19 mouse cellular contexts compared by ENCODE assay signal in genomic region chr2:150656112-150656511, GRCm38 (mm10). TPM values are rescaled to one million over a fixed set of nuclear protein-coding genes. Genes with fewer than 3 reads are reported as not detected.
DNase-seq lines count a peak whose midpoint lies in the region; ATAC-seq and TF ChIP-seq lines count a peak whose summit lies in the region.
"Had no signal": no experiment of that assay in that cellular context is flagged by ENCODE, and none has a peak within 500 bp of the region (broad histone marks: within the 10 kb centered on the region; RNA-seq: fewer than 3 reads in every experiment).

No protein-coding gene starts in this region.

- intact Hi-C loops in gastrocnemius, adult 2 months (cut with DNase I): no loop called here

- no peak for TF ChIP-seq CTCF in gastrocnemius, adult 2 months (IDR thresholded peaks at IDR 0.05)

- ATAC-seq in granulocyte monocyte progenitor cell, adult 5-6 weeks (replicated peaks; ENCODE audit: poor library complexity, severe bottlenecking): peak; percentile 58
- peak; percentile 38 for ATAC-seq in megakaryocyte progenitor cell, adult 5-6 weeks (replicated peaks; ENCODE audit: poor library complexity)

- H3K4me3 ChIP-seq in gastrocnemius, adult 2 months: no peak overlapping the region
- H3K4me3 ChIP-seq: layer of hippocampus, adult 2 months; left cerebral cortex, adult 2 months; megakaryocyte, embryonic 14.5 days; neural tube, embryonic 12.5 days had no signal

- H3K27ac ChIP-seq in gastrocnemius, adult 2 months: peak overlapping the region; percentile 24; the same call in 1 of the 2 replicates
- H3K27ac ChIP-seq: layer of hippocampus, adult 2 months; left cerebral cortex, adult 2 months; stomach, postnatal 0 days had no signal

- DNase-seq in gastrocnemius, adult 2 months: no peak
- DNase-seq in gastrocnemius, postnatal 10 days: no peak
- DNase-seq in A20 (ENCODE audit: low read depth, low spot score) (peak; percentile 32), adipocyte (ENCODE audit: low spot score) (no peak)
- DNase-seq in thymus, postnatal 25 days: no peak
- DNase-seq in kidney, adult 8-10 months: no peak
- DNase-seq: B cell, adult 2 months; cerebellum, postnatal 25 days; heart, postnatal 14 days; thymus, postnatal 4 days had no signal

RNA-seq across cellular contexts. Expression of gene Acss1, which starts 12.2 kb away (rescaled TPM):
- total RNA-seq in gastrocnemius, adult 2 months (2021): 10 to 100 TPM; 12.9 to 38.7 TPM
- 10 to 100 TPM; 18.0 to 22.1 TPM for total RNA-seq in gastrocnemius, postnatal 10 days (2021)
- total RNA-seq in granulocyte monocyte progenitor cell, adult 5-6 weeks (2014; fragmentation: Nextera tagmentation): 13.1 and 14.5 TPM in 2 replicates
- total RNA-seq in granulocyte monocyte progenitor cell, adult 5-6 weeks (2017): 8.1 and 12.2 TPM in 2 replicates
- total RNA-seq in megakaryocyte progenitor cell, adult 5-6 weeks (2015): 9.7 and 18.1 TPM in 2 replicates
- total RNA-seq in megakaryocyte progenitor cell, adult 5-6 weeks (2017): 15.4 and 20.7 TPM in 2 replicates

RNA-seq across cellular contexts. Expression of gene Vsx1, which starts 33.0 kb away (rescaled TPM):
- not detected for total RNA-seq in gastrocnemius, adult 2 months (2021)
- total RNA-seq in gastrocnemius, postnatal 10 days (2021): not detected
- total RNA-seq in granulocyte monocyte progenitor cell, adult 5-6 weeks (2014; fragmentation: Nextera tagmentation): not detected in 2 replicates
- not detected in 2 replicates for total RNA-seq in granulocyte monocyte progenitor cell, adult 5-6 weeks (2017)
- total RNA-seq in megakaryocyte progenitor cell, adult 5-6 weeks (2015): not detected in 2 replicates
- not detected in 2 replicates for total RNA-seq in megakaryocyte progenitor cell, adult 5-6 weeks (2017)
- total RNA-seq: adrenal gland, adult 18-20 months; gastrocnemius, adult 18-20 months; heart, postnatal 14 days had no signal

RNA-seq across cellular contexts. Expression of gene Apmap, which starts 47.7 kb away (rescaled TPM):
- 10 to 100 TPM; 16.8 to 21.4 TPM for total RNA-seq in gastrocnemius, adult 2 months (2021)
- total RNA-seq in gastrocnemius, postnatal 10 days (2021): 10 to 100 TPM; 21.1 to 23.0 TPM
- total RNA-seq in granulocyte monocyte progenitor cell, adult 5-6 weeks (2014; fragmentation: Nextera tagmentation): 27.2 and 31.8 TPM in 2 replicates
- 79.5 and 89.3 TPM in 2 replicates for total RNA-seq in granulocyte monocyte progenitor cell, adult 5-6 weeks (2017)
- 33.7 and 36.6 TPM in 2 replicates for total RNA-seq in megakaryocyte progenitor cell, adult 5-6 weeks (2015)
- 71.2 and 73.6 TPM in 2 replicates for total RNA-seq in megakaryocyte progenitor cell, adult 5-6 weeks (2017)
